Mouse (Mus musculus): ENCODE results near the gene Dnaic2. TPM values are rescaled to one million over a fixed set of nuclear protein-coding genes. Genes with fewer than 3 reads are reported as not detected.

The Dnaic2 gene
- total and polyA plus RNA-seq, 2 experiments from 2014 or later = 3.2 to 3.8 TPM

GRCm38 (mm10) chr11:114780076-114780475, 52.9 kb downstream of the Dnaic2 start:
- no peaks in the 10 kb centered on the region for H3K36me3 ChIP-seq (ENCODE audit: insufficient read depth, low read length)
- peaks cover 3% of the 10 kb centered on the region; the same call in 1 of the 2 replicates for H3K4me1 ChIP-seq (ENCODE audit: insufficient read depth, low read length)
- 32% methylated on average over 9 of the region's 9 CpGs for WGBS
- no peak overlapping the region for H3K9ac ChIP-seq (replicated peaks; ENCODE audit: low read length, poor library complexity, severe bottlenecking)
- ATAC-seq (ENCODE audit: low FRiP score) (no peak), DNase-seq (ENCODE audit: low spot score) (no peak)
- no peaks in the 10 kb centered on the region for H3K27me3 ChIP-seq (ENCODE audit: insufficient read depth, low read length)
- no peaks in the 10 kb centered on the region for H3K9me3 ChIP-seq (ENCODE audit: low read length)
- no peak for TF ChIP-seq CTCF (IDR thresholded peaks at IDR 0.05)
- no peak overlapping the region for H3K4me2 ChIP-seq (ENCODE audit: low read depth, low read length, poor library complexity, severe bottlenecking)
- H3K27ac ChIP-seq (ENCODE audit: low read depth, low read length) = no peak overlapping the region
- H3K4me3 ChIP-seq (ENCODE audit: low read depth, low read length) = no peak overlapping the region

- Histone ChIP-seq H3K27me3 (ENCODE audit: insufficient read depth, low read length) (no peaks in the 10 kb centered on the region; the same call in 1 of the 2 replicates), H3K9me3 (ENCODE audit: low read length) (no peaks in the 10 kb centered on the region), H3K9ac (replicated peaks; ENCODE audit: low read length, poor library complexity, severe bottlenecking) (no peak overlapping the region), H3K36me3 (ENCODE audit: insufficient read depth, low read length) (no peaks in the 10 kb centered on the region), H3K27ac (ENCODE audit: low read depth, low read length) (0 out of 2 replicates have a peak overlapping the region, but pooled peaks have one; percentile 3), H3K4me3 (ENCODE audit: low read depth, low read length) (peak overlapping the region; percentile 30), H3K4me1 (ENCODE audit: insufficient read depth, low read length) (peaks cover 7% of the 10 kb centered on the region; the same call in 1 of the 2 replicates), H3K4me2 (ENCODE audit: low read depth, low read length, poor library complexity, severe bottlenecking) (peak overlapping the region; percentile 54)
- no peak for ATAC-seq (ENCODE audit: low FRiP score)
- DNase-seq (ENCODE audit: low spot score) = no peak
- WGBS = 54% methylated on average over 10 of the region's 10 CpGs
- TF ChIP-seq CTCF (IDR thresholded peaks at IDR 0.05) = peak; percentile 25; the same call in 1 of the 2 replicates
Observed at GRCm38 (mm10) chr11:114785892-114786291, 58.7 kb downstream of the Dnaic2 start.

GRCm38 (mm10) chr11:114786326-114786725, 59.1 kb downstream of the Dnaic2 start:
- DNase-seq (ENCODE audit: low spot score) (peak; percentile 64), ATAC-seq (ENCODE audit: low FRiP score) (peak; percentile 57)
- H3K27ac ChIP-seq (ENCODE audit: low read depth, low read length) = 0 out of 2 replicates have a peak overlapping the region, but pooled peaks have one; percentile 3
- H3K9me3 ChIP-seq (ENCODE audit: low read length) = no peaks in the 10 kb centered on the region
- H3K27me3 ChIP-seq (ENCODE audit: insufficient read depth, low read length) = no peaks in the 10 kb centered on the region; the same call in 1 of the 2 replicates
- H3K36me3 ChIP-seq (ENCODE audit: insufficient read depth, low read length) = no peaks in the 10 kb centered on the region
- H3K4me3 ChIP-seq (ENCODE audit: low read depth, low read length) = peak overlapping the region; percentile 30
- peaks cover 11% of the 10 kb centered on the region; the same call in 1 of the 2 replicates for H3K4me1 ChIP-seq (ENCODE audit: insufficient read depth, low read length)
- TF ChIP-seq CTCF (IDR thresholded peaks at IDR 0.05) = no peak
- peak overlapping the region; percentile 54 for H3K4me2 ChIP-seq (ENCODE audit: low read depth, low read length, poor library complexity, severe bottlenecking)
- 2% methylated on average over 43 of the region's 43 CpGs for WGBS
- H3K9ac ChIP-seq (replicated peaks; ENCODE audit: low read length, poor library complexity, severe bottlenecking) = peak overlapping the region; percentile 36; the same call in 1 of the 2 replicates

- WGBS = 93% methylated on average over 3 of the region's 3 CpGs
- H3K27ac ChIP-seq (ENCODE audit: low read depth, low read length) = no peak overlapping the region
- H3K36me3 ChIP-seq (ENCODE audit: insufficient read depth, low read length) = no peaks in the 10 kb centered on the region
- no peak overlapping the region for H3K9ac ChIP-seq (replicated peaks; ENCODE audit: low read length, poor library complexity, severe bottlenecking)
- TF ChIP-seq CTCF (IDR thresholded peaks at IDR 0.05) = no peak
- H3K27me3 ChIP-seq (ENCODE audit: insufficient read depth, low read length) = no peaks in the 10 kb centered on the region; the same call in 1 of the 2 replicates
- ATAC-seq (ENCODE audit: low FRiP score) (no peak), DNase-seq (ENCODE audit: low spot score) (no peak)
- H3K4me1 ChIP-seq (ENCODE audit: insufficient read depth, low read length) = peaks cover 13% of the 10 kb centered on the region; the same call in 1 of the 2 replicates
- H3K4me2 ChIP-seq (ENCODE audit: low read depth, low read length, poor library complexity, severe bottlenecking) = no peak overlapping the region
- no peaks in the 10 kb centered on the region for H3K9me3 ChIP-seq (ENCODE audit: low read length)
- H3K4me3 ChIP-seq (ENCODE audit: low read depth, low read length) = no peak overlapping the region
Observed at GRCm38 (mm10) chr11:114787611-114788010, 60.4 kb downstream of the Dnaic2 start.

GRCm38 (mm10) chr11:114789061-114789714, 62.0 kb downstream of the Dnaic2 start:
- no peak overlapping the region for H3K27ac ChIP-seq (ENCODE audit: low read depth, low read length)
- H3K27me3 ChIP-seq (ENCODE audit: insufficient read depth, low read length) = no peaks in the 10 kb centered on the region; the same call in 1 of the 2 replicates
- no peaks in the 10 kb centered on the region for H3K9me3 ChIP-seq (ENCODE audit: low read length)
- H3K9ac ChIP-seq (replicated peaks; ENCODE audit: low read length, poor library complexity, severe bottlenecking) = peak overlapping the region; percentile 48; the same call in 1 of the 2 replicates
- H3K4me3 ChIP-seq (ENCODE audit: low read depth, low read length) = no peak overlapping the region; the same call in 1 of the 2 replicates
- peaks cover 24% of the 10 kb centered on the region; the same call in 1 of the 2 replicates for H3K4me1 ChIP-seq (ENCODE audit: insufficient read depth, low read length)
- TF ChIP-seq CTCF (IDR thresholded peaks at IDR 0.05) = peak; percentile 94
- peak overlapping the region; percentile 42 for H3K4me2 ChIP-seq (ENCODE audit: low read depth, low read length, poor library complexity, severe bottlenecking)
- peak; percentile 88 for DNase-seq (ENCODE audit: low spot score)
- H3K36me3 ChIP-seq (ENCODE audit: insufficient read depth, low read length) = no peaks in the 10 kb centered on the region
- WGBS = 16% methylated on average over 30 of the region's 30 CpGs
- peak; percentile 50 for ATAC-seq (ENCODE audit: low FRiP score)

GRCm38 (mm10) chr11:114789716-114790115, 62.5 kb downstream of the Dnaic2 start:
- no peak overlapping the region for H3K9ac ChIP-seq (replicated peaks; ENCODE audit: low read length, poor library complexity, severe bottlenecking)
- H3K27me3 ChIP-seq (ENCODE audit: insufficient read depth, low read length) = no peaks in the 10 kb centered on the region; the same call in 1 of the 2 replicates
- H3K9me3 ChIP-seq (ENCODE audit: low read length) = no peaks in the 10 kb centered on the region
- no peak overlapping the region for H3K4me2 ChIP-seq (ENCODE audit: low read depth, low read length, poor library complexity, severe bottlenecking)
- DNase-seq (ENCODE audit: low spot score) (no peak), ATAC-seq (ENCODE audit: low FRiP score) (no peak)
- H3K4me3 ChIP-seq (ENCODE audit: low read depth, low read length) = no peak overlapping the region
- no peaks in the 10 kb centered on the region for H3K36me3 ChIP-seq (ENCODE audit: insufficient read depth, low read length)
- 73% methylated on average over 9 of the region's 9 CpGs for WGBS
- no peak overlapping the region for H3K27ac ChIP-seq (ENCODE audit: low read depth, low read length)
- H3K4me1 ChIP-seq (ENCODE audit: insufficient read depth, low read length) = peaks cover 24% of the 10 kb centered on the region; the same call in 1 of the 2 replicates
- no peak for TF ChIP-seq CTCF (IDR thresholded peaks at IDR 0.05)
